Mouse (Mus musculus): ENCODE data around the gene Pde4d.

GRCm38 (mm10) chr13:108705441-108705840, 255.7 kb downstream of the Pde4d start:
- TF ChIP-seq HCFC1 (IDR thresholded peaks at IDR 0.05; ENCODE audit: low read depth, low read length) (no peak), RCOR1 (IDR thresholded peaks at IDR 0.05; ENCODE audit: low read depth, low read length) (no peak), TCF12 (IDR thresholded peaks at IDR 0.05; ENCODE audit: low read depth, low read length) (no peak), EP300 (IDR thresholded peaks at IDR 0.05; ENCODE audit: low read depth in 1 of 2, low read length in 2 of 2) (no peak), ZMIZ1 (IDR thresholded peaks at IDR 0.05; ENCODE audit: low read depth, low read length) (no peak), MYC (IDR thresholded peaks at IDR 0.05; ENCODE audit: low read depth, low read length) (no peak), CTCF (IDR thresholded peaks at IDR 0.05 in 2 of 3, conservative IDR thresholded peaks at IDR 0.05 in 1 of 3; ENCODE audit: control insufficient read depth in 1 of 3, insufficient read depth in 1 of 3, low read depth in 2 of 3, low read length in 3 of 3, poor library complexity in 1 of 3, severe bottlenecking in 1 of 3) (no peak), GATA1 (IDR thresholded peaks at IDR 0.05; ENCODE audit: low read depth, low read length) (no peak), POLR2A (IDR thresholded peaks at IDR 0.05; ENCODE audit: control insufficient read depth in 1 of 2, insufficient read depth in 1 of 2, low read depth in 1 of 2, low read length in 2 of 2, poor library complexity in 1 of 2) (no peak), ELF1 (IDR thresholded peaks at IDR 0.05; ENCODE audit: low read depth, low read length) (no peak), GABPA (IDR thresholded peaks at IDR 0.05; ENCODE audit: low read depth, low read length) (no peak)

Measured in MEL (cell line).